Mouse (Mus musculus) liver, adult 2 months (tissue): ENCODE data around the gene Cd63.

Experiments
- CTCF ChIP-seq: fragments of 200-500 bp; IDR thresholded peaks from 2 replicates; pipeline ENCODE4 v1.5.1; 2011; ENCODE audit warnings: low read depth, low read length, control low read depth
- POLR2A ChIP-seq: fragments of 200-500 bp; IDR thresholded peaks from 2 replicates; pipeline ENCODE4 v1.6.1; 2011; ENCODE audit warnings: low read length, control low read depth; ENCODE audit not compliant: insufficient read depth; ENCODE audit errors: extremely low read depth

DNA sequence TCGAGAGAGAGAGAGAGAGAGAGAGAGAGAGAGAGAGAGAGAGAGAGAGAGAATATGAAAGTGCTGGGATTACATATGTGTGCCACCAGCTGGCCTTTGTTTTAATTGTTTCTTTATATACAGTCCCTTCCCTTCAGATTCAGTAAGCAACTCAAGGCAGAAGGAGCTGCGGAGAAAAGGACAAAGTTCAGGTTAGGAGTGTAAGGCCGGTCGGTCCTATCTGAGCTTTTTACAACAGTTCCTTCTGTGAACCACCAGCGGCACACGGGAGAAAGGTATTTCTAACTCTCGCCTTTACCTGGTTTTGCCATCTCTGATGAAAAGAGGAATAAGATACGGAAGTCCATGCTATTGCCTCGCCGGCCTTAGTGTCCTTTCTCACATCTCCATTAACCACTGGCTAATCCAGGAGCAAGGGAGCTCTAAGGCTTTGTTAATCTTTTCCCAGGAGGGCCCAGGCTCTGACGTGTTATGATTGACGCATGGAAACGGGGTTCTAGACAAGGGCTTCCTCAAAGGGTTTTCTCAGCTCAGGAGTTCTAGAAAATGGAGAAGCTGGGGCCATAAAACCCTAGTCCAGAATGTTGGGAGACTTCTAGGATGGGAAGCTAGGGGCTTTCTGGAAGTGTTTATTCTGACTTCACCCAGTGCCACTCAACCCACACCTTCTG is 8.1 kb downstream of the Cd63 start:
- TF ChIP-seq CTCF (no peak), POLR2A (no peak)
